Mouse (Mus musculus) spleen, adult 2 months (tissue): ENCODE results near the gene Sptbn2. TPM values are rescaled to one million over a fixed set of nuclear protein-coding genes. Genes with fewer than 3 reads are reported as not detected.

Source experiments
- DNase-seq, 2 experiments: peaks; one replicate each; pipeline versions ENCODE4 v3.0.0 to v3.0.0-alpha.2; 2012 to 2021; ENCODE audit warnings: low spot score in 2 of 2, low read depth in 1 of 2
- H3K27ac ChIP-seq: fragments of 200-500 bp; 2 replicates; pipeline ENCODE4 v1.5.1; 2012; ENCODE audit warnings: low read length, inconsistent platforms; ENCODE audit not compliant: insufficient read depth
- H3K27me3 ChIP-seq: fragments of 200-500 bp; 2 replicates; pipeline ENCODE4 v1.6.1; 2012; ENCODE audit warnings: mild to moderate bottlenecking, moderate library complexity, low read length, inconsistent platforms; ENCODE audit not compliant: control insufficient read depth, insufficient read depth
- H3K36me3 ChIP-seq: fragments of 200-500 bp; 2 replicates; pipeline ENCODE4 v1.6.1; 2012; ENCODE audit warnings: mild to moderate bottlenecking, low read length, inconsistent platforms; ENCODE audit not compliant: control insufficient read depth, insufficient read depth
- H3K4me1 ChIP-seq: fragments of 200-500 bp; 2 replicates; pipeline ENCODE4 v1.6.1; 2011; ENCODE audit warnings: inconsistent platforms; ENCODE audit not compliant: control insufficient read depth, insufficient read depth, insufficient read length
- H3K4me3 ChIP-seq: fragments of 200-500 bp; 2 replicates; pipeline ENCODE4 v1.5.1; 2011; ENCODE audit warnings: mild to moderate bottlenecking, inconsistent platforms; ENCODE audit not compliant: insufficient read depth, insufficient read length; ENCODE audit errors: extremely low read depth
- CTCF ChIP-seq: fragments of 200-500 bp; IDR thresholded peaks from 2 replicates; pipeline ENCODE4 v1.5.1; 2011; ENCODE audit warnings: mild to moderate bottlenecking, inconsistent platforms; ENCODE audit not compliant: insufficient read depth, insufficient read length, insufficient replicate concordance; ENCODE audit errors: extremely low read depth
- POLR2A ChIP-seq: fragments of 200-500 bp; IDR thresholded peaks from 2 replicates; pipeline ENCODE4 v1.6.1; 2011; ENCODE audit warnings: low read depth, low read length, inconsistent platforms
- WGBS: fragments of 180-500 bp; shearing (Covaris S2); methylation state at CpG from one replicate; pipeline ENCODE4 v1.1.7; 2018; 5-methylcytosine and 5-hydroxymethylcytosine counted together
- polyA plus RNA-seq: library from polyadenylated mRNA; depleted of rRNA; stranded (reverse); fragments of >200 nt; gene quantifications from 2 replicates; pipeline ENCODE4 v1.2.3, GENCODE M21; 2012

Gene Sptbn2
- polyA plus RNA-seq, 1 experiment, result 0.16 TPM

DNA sequence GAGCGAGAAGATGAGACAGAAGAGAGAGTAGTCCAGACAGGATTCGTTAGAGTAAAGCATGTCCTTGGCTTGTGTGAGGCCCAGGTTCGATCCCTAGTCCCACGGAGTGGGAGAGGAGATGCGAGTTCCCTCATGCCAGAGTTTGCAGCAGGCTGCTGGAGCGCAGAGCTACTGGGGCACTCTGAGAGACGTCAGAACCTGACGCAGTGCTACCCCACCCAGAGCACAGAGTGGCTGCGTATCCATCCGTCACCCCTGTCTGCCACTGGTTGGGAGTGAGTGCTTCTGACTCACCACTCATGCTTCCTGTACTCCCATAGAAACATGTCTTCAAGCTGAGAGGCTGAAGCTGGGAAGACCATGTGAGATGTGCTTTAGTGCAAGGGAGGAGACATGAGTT lies 30.5 kb downstream of the Sptbn2 start:
- 88% methylated on average over 10 of the region's 10 CpGs for WGBS
- Histone ChIP-seq H3K27ac (no peak overlapping the region), H3K4me1 (no peaks in the 10 kb centered on the region), H3K4me3 (no peak overlapping the region), H3K27me3 (no peaks in the 10 kb centered on the region), H3K36me3 (no peaks in the 10 kb centered on the region)
- TF ChIP-seq POLR2A, result no peak
- TF ChIP-seq CTCF, result no peak
- DNase-seq, result no peak

DNA sequence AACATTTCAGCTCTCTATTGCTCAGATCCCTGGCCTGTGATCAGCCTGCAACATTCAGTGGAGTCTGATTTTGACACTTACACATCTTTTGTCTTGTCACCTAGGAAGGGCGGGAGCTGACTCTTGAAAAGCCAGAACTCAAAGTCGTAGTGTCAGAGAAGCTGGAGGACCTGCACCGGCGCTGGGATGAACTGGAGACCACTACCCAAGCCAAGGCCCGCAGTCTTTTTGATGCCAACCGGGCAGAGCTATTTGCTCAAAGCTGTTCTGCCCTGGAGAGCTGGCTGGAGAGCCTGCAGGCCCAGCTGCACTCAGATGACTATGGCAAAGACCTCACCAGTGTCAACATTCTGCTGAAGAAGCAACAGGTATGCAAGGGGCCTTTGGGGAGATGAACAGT lies 31.3 kb downstream of the Sptbn2 start:
- no peak for TF ChIP-seq CTCF
- no peak for TF ChIP-seq POLR2A
- WGBS, result 89% methylated on average over 6 of the region's 6 CpGs

DNA sequence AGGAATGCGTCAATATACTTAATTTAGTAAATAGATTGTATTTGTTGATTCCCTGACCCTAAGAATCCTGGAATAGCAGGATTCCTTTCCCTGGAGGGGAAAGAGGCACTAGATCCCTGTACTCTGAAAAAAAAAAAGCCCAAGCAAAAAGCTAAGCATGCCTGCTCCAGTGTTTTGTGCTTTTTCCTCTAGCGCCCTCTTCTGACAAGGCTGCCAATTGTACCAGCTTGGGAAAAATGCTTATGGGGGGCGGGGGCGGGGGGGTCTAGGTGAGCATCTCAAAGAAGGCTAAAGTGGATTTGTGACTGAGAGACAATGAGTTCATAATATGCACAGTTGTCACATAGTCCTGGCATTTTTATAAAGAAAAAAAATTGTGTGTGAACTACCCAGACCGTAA lies 32.6 kb downstream of the Sptbn2 start:
- Histone ChIP-seq H3K27me3 (no peaks in the 10 kb centered on the region), H3K27ac (no peak overlapping the region), H3K4me1 (no peaks in the 10 kb centered on the region), H3K36me3 (no peaks in the 10 kb centered on the region), H3K4me3 (no peak overlapping the region)
- no peak for DNase-seq
- TF ChIP-seq POLR2A, result no peak
- TF ChIP-seq CTCF, result no peak
- 41% methylated on average over 5 of the region's 5 CpGs for WGBS

More for the DNA sequence above, 31.3 kb downstream of the Sptbn2 start:
- no peak for DNase-seq
- H3K36me3 ChIP-seq, result no peaks in the 10 kb centered on the region
- no peak overlapping the region for H3K27ac ChIP-seq
- no peaks in the 10 kb centered on the region for H3K4me1 ChIP-seq
- no peak overlapping the region for H3K4me3 ChIP-seq
- no peaks in the 10 kb centered on the region for H3K27me3 ChIP-seq

DNA sequence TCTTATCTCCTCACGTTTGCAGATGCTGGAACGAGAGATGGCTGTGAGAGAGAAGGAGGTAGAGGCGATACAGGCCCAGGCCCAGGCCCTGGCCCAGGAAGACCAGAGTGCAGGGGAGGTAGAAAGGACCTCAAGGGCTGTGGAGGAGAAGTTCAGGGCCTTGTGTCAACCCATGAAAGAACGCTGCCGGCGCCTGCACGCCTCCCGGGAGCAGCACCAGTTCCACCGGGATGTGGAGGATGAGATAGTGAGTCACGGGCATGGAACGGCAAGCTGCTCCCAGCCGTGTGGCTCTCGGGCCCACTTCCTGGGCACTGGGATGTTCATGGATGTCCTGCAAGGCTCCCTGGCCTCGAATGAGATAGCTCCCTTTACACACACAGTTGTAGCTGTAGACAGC lies 33.1 kb downstream of the Sptbn2 start:
- H3K36me3 ChIP-seq, result no peaks in the 10 kb centered on the region
- TF ChIP-seq POLR2A, result no peak
- no peak for TF ChIP-seq CTCF
- H3K27me3 ChIP-seq, result no peaks in the 10 kb centered on the region
- WGBS, result 81% methylated on average over 14 of the region's 14 CpGs
- no peak overlapping the region for H3K4me3 ChIP-seq
- DNase-seq, result no peak
- H3K27ac ChIP-seq, result no peak overlapping the region
- no peaks in the 10 kb centered on the region for H3K4me1 ChIP-seq

DNA sequence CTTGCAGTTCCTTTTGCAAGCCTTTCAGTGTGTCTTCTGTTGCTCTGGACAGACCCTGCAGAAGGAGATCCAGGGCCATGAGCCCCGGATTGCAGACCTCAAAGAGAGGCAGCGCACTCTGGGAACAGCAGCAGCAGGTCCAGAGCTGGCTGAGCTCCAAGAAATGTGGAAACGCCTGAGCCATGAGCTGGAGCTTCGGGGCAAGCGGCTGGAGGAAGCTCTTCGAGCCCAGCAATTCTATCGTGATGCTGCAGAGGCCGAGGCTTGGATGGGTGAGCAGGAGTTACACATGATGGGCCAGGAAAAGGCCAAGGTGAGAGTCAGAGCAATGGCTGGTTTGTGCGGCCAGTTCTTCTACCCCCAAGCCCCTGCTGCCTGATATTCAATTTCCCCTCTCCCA lies 34.1 kb downstream of the Sptbn2 start:
- Histone ChIP-seq H3K4me1 (no peaks in the 10 kb centered on the region), H3K4me3 (no peak overlapping the region), H3K36me3 (no peaks in the 10 kb centered on the region), H3K27ac (no peak overlapping the region), H3K27me3 (no peaks in the 10 kb centered on the region)
- WGBS, result 82% methylated on average over 9 of the region's 9 CpGs
- TF ChIP-seq CTCF (no peak), POLR2A (no peak)
- no peak for DNase-seq

DNA sequence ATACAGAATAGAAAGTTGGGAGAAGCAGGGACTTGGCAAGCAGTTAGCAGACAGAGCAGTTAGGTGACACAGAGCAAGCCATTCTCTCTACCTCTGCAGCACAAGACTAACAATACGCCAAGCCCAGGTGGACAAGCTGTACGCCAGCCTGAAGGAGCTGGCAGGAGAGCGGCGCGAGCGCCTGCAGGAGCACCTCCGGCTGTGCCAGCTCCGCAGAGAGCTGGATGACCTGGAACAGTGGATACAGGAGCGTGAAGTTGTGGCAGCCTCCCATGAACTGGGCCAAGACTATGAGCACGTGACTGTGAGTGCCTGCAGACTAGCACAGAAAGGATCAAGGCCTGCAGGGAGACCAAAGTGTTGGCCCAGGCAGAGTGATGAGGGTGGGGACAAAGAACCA lies 34.7 kb downstream of the Sptbn2 start:
- H3K4me1 ChIP-seq, result no peaks in the 10 kb centered on the region
- DNase-seq, result no peak

DNA sequence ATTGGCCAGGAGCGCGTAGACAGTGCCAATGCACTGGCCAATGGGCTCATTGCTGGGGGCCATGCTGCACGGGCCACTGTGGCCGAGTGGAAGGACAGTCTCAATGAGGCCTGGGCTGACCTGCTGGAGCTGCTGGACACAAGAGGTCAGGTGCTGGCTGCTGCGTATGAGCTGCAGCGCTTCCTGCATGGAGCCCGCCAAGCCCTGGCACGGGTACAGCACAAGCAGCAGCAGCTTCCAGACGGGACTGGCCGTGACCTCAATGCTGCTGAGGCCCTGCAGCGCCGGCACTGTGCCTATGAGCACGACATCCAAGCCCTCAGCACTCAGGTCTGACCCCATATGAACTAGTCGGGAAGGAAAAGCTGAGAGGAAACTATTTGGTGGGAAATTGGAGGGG lies 35.6 kb downstream of the Sptbn2 start:
- 78% methylated on average over 14 of the region's 14 CpGs for WGBS
- H3K36me3 ChIP-seq, result no peaks in the 10 kb centered on the region

More for the DNA sequence above, 34.7 kb downstream of the Sptbn2 start:
- WGBS, result 96% methylated on average over 10 of the region's 10 CpGs
- H3K27me3 ChIP-seq, result no peaks in the 10 kb centered on the region
- no peak overlapping the region for H3K4me3 ChIP-seq
- H3K27ac ChIP-seq, result no peak overlapping the region
- no peaks in the 10 kb centered on the region for H3K36me3 ChIP-seq
- TF ChIP-seq CTCF, result no peak
- no peak for TF ChIP-seq POLR2A

More for the DNA sequence above, 35.6 kb downstream of the Sptbn2 start:
- no peak for DNase-seq
- TF ChIP-seq POLR2A (no peak), CTCF (no peak)
- H3K4me1 ChIP-seq, result no peaks in the 10 kb centered on the region
- no peak overlapping the region for H3K27ac ChIP-seq
- H3K4me3 ChIP-seq, result no peak overlapping the region
- H3K27me3 ChIP-seq, result no peaks in the 10 kb centered on the region
